Mouse (Mus musculus) right cerebral cortex, postnatal 10 days (tissue): ENCODE results near the gene Tspan17.

Experiments used
- DNase-seq, 2 experiments: peaks; one replicate each; pipeline ENCODE4 v3.0.0; 2021; ENCODE audit warnings: low spot score in 2 of 2

Tspan17 gene

GRCm38 (mm10) chr13:54788740-54789560, at the start of gene Tspan17:
Gene Tspan17, plus strand, starts transcription at chr13:54789377.
- peak; percentile 95 to 96 for DNase-seq

GRCm38 (mm10) chr13:54746110-54746509, 43.1 kb upstream of the Tspan17 start:
- DNase-seq, result no peak

- no peak for DNase-seq
These were observed 42.3 kb upstream of the Tspan17 start for GRCm38 (mm10) chr13:54746896-54747295.

DNA sequence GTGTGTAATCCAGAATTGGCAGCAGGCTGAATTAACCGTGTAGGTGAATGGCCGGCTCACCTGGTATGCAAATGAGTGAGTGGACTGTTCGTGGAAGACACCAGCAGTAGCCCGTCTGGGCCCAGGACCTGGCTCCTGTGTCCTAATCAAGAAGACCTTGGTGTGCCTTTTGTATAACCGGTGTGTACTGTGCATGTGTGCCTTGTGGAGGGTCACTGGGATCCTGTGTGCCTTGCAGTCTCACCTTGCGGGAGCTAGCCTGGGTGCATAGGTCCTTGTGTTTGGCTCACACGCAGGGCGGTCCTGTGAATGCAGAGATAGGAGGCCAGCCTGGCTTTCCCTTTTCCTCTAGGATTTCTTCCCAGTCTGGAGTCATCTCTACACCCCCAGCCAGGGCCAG, 41.0 kb upstream of the Tspan17 start:
- DNase-seq, result no peak

GRCm38 (mm10) chr13:54748721-54749060, 40.5 kb upstream of the Tspan17 start:
- DNase-seq, result no peak

DNA sequence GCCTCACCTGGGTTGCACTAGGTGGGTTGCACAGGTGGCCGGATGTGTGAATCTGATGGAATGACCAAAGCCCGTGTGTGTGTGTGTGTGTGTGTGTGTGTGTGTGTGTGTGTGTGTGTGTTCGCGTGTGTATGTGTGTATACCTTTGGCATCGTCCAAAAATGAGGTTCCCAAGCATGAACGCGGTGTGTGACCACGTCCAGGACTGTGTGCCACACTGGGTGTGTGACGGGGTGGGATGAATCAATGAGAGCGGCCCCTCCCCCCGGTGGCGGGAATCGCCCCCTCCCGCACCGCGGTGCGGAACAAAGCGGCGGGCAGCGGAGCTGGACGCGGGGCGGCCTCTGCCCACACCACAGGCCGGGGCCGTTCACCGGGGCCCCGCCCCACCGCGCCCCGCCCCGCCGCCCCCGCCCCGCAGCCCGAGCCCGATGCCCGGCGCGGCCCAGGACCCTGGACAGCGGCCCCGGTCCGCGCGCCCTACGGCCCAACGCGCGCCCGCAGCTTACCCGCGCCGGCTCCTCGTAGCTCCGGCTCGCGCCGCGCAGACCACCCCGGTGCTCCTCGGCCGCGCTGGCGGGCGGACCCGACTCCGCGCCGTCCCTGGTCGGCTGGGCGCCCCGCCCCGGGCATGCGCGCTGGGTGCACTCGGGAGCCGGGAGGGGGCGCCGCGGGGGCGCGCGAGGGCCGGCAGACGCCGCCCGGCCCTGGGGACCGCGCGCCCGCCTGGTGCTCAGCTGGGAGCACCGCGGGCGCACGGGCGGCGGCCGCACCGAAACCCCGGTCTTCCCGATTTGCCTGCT, 39.9 kb upstream of the Tspan17 start:
- DNase-seq, result peak; percentile 86 to 87

DNA sequence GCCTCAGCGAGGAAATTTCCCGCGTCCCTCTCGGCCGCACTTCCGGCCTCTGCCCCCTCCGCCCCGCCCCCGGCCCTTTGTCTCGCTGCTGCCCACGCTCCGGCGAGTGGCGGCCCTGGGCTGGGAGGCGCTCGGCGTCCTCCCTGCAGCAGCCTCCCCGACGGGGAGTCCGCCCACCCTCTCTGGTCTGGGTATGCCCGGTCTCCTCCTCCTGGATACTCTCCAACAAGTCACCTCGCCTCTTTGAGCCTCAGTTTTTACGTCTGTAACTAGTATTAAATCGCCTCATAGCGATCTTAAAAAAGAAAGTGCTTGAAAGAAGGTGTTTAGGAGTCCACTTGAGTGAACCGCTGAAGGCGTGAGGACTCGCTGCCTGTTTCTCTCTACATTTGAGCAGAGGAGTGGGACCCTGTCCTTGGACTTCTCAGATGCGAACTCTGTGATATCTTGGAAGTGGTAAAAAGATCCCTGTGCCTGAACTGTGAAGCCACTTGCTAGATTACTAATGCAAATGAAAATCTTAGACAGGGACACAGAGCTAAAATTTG, 39.2 kb upstream of the Tspan17 start, which contains the start of gene Gprin1:
Gene Gprin1, minus strand, starts transcription at position 11 of the 548 bp plus-strand sequence.
- no peak for DNase-seq

DNA sequence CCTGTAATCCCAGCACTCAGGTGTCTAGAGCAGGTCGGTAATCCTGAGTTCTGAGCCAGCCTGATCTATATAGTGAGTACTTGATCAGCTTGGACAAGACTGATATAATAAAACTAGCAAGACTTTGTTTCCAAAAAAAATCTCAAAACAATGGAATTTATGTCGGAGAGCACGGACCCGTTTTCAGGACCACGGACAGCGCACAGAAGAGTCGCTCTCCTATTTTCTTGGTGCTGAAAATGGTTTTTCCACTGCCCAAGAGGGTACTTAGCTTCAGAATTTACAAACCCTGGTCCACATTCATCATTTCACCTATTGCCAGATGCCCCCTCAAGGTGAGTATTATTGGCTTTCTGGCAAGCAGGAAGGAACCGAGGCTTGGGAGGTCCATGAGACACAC, 38.5 kb upstream of the Tspan17 start:
- no peak for DNase-seq

- peak; percentile 93 to 94 for DNase-seq
These were observed 36.5 kb upstream of the Tspan17 start for GRCm38 (mm10) chr13:54752656-54753055.

DNA sequence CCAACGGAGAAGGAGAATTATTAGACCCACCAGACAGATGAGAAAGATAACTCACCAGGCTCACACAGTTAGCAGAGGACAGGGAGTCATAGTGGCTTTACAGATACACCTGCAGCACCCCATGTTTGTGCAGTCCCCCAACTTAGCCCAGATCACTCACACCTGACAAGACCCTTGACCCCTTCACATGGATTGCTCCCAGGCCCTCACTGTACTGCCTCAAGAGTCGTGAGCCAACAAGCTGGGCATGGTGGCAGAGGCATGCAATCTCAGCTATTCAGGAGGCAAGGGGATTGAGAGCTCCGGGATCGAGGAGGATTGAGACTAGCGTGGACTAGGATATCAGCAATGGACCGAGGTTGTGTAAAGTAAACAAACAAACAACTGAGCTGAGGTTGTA, 35.4 kb upstream of the Tspan17 start:
- no peak for DNase-seq

DNA sequence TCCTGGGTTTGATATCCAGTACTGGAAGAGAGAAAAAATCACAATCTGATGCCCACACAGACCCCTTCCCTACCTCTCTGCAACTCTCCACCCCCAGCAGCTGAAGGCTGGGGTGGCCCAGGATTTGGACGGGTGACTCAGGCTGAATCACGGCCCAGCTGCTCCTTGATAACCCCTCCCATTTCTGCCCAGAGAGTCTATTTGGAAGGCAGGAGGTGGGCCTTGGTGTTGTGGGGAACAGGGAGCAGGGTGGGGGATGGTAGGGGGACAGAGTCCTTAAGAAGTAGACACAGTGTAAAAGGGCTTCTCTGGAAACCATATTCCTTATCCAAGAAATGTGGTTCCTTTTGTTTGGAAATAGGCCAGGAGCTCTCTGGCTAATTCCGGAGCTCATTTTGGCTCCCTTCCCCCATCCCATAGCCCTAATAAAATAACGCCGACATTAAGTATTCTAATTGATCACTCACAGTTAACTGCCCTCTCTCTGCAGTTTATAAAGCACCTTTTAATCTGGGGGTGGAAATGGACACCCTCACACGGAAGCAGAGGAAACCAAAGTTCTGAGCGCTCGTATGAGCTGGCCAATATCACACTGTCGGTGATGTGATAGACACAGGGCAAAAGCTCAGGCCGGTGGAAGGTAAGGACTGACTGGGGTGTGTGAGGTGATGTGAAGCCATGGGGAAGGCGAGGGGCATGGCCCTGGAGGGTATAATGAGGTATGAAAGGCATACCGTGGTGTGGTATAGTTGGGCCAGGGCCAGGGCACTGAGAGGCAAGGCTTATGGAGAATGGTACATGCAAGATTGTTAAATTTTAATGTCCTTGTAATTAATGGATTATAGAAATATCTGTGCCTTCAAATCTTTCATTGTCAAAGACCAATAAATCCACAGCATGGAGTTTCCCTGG, 34.8 kb upstream of the Tspan17 start:
- peak; percentile 36 to 44 for DNase-seq

- peak; percentile 76 to 86 for DNase-seq
These were observed 33.9 kb upstream of the Tspan17 start for GRCm38 (mm10) chr13:54755201-54755830.

GRCm38 (mm10) chr13:54756156-54756712, 32.9 kb upstream of the Tspan17 start:
- peak in 1 of 2 experiments; percentile 41 for DNase-seq

GRCm38 (mm10) chr13:54757093-54757830, 31.9 kb upstream of the Tspan17 start:
- peak; percentile 72 to 82 for DNase-seq

DNA sequence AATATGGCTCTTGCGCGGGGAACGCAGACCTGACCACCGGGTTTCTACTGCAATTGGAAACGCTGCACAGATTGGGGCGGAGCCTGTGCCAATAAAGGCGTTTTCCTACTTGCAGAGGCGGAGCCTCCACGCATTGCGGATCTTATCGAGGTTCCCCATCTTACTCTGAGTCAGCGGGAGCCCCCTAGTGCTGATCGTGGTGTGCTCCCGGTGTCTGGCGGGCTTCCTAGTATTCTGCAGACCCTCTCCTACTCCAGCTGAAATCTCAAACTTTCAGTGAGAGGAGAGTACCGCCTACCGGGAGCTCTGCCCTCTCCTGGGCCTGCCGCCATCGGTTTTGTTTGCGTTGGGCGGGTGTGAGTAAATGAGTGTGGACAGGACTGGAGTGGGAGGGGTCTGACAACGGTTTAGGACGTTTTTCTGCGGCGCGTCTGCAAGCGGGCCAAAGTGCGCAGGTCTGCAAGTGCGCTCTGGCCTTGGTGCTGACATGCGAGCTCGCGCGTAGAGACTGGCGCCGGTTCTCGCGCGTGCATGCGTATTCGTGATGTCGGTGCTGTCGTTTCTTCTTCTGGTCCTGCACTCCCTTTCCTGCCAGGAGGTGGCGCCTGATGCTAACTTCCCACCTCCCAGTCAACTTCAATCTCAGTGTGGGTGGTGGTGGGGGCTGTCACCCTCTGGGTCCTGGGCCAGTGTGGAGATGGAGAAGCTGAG, 31.0 kb upstream of the Tspan17 start:
- DNase-seq, result peak; percentile 95 to 96

GRCm38 (mm10) chr13:54758756-54759470, 30.3 kb upstream of the Tspan17 start:
- DNase-seq, result peak in 1 of 2 experiments; percentile 61

DNA sequence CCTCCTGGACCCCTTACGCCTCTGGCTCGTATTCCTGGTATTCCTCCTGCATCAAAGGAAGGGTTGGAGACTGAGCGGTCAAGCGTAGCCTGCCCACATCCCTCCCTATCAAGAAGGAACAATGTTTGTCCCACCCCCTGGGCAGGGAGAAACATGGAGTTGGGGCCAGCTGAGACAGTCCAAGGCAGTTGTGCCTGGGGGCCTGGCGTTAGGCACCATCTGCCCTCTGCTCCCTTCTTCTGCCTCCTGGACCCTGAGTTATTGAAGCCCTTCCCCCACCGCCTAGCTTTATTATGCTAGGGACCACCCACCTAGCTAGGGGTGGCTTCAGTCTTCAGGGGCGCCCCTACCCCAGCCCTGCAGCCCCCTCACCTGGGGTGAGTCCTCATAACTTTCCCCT, 29.7 kb upstream of the Tspan17 start:
- DNase-seq, result peak in 1 of 2 experiments; percentile 48

DNA sequence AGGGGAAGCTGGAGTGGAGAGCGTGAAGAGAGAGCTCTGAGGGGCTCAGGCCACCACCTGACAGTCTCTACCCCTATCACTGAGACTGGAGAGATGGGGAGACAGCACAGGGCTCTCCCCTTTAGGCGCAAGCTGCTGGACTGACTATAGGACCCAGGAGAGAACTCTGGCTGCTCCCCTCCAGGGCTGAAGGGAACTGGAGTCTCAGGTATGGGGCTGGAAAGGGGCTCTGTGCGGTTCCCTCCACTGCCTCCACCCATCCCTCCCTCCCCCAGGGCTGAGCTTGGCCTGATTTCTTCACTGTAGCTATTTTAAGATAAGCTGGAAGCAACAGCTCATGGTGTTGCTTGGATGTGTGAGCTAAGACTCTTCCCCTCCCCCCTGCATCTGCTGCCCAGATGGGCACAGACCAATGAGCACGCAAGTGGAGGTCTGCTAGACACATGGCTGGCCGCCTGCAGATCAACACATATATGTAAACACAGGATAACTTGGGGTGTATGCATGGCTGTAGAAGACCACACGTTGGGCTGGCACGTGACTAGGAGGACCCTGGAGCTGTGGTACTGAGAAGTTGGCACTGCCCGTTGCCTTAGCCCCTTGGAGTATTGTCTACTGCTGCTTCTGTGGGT, 28.9 kb upstream of the Tspan17 start:
- DNase-seq, result peak; percentile 90 to 95
